Mouse (Mus musculus) lung, postnatal 25 days (tissue): ENCODE results near the gene Dscaml1.
"Not testable (repeated sequence)": the region's sequence is repeated elsewhere in the genome, so short reads cannot be mapped to it uniquely, and the experiment has no call there.

Experiments used
- DNase-seq: peaks from one replicate; pipeline ENCODE4 v3.0.0; 2022; ENCODE audit warnings: low spot score

Gene Dscaml1

DNA sequence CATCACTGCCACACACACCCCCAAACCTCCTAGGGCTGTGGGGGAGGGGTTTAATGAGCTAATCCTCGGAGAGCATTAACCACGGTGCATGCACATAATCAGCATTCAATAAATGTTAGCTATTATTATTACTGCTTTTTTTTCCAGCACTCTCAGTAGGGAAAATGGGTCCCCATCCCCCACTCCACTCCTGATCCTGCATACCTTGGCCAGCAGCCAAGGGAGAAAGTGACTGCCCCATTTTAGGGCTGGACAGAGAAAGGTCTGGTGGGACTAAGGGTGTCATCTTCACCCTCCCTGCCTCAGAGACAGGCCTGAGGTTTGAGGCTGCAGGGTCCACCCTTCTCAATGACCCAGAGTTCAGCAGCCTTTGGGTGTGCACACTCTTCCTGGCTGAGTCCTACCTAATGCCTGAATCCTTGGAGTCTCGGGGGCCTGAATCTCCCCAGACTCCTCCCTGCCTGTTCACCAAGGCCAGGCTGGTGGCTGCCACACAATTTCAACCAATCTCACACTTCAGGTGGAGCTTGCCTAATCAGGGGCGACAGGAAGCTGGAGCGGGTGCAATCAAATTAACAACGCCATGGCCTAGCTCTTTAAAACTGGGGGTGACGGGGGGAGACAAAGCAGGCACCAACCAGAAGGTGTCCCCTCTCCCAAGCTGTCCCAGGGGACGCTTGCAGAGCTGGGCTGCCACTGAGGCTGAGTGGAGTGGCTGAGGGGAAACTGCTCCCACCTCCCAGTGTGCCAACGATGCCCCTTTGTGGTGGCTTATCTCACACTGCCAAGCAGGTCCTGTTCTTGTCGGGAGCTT, 267.2 kb downstream of the Dscaml1 start:
- no peak for DNase-seq

DNA sequence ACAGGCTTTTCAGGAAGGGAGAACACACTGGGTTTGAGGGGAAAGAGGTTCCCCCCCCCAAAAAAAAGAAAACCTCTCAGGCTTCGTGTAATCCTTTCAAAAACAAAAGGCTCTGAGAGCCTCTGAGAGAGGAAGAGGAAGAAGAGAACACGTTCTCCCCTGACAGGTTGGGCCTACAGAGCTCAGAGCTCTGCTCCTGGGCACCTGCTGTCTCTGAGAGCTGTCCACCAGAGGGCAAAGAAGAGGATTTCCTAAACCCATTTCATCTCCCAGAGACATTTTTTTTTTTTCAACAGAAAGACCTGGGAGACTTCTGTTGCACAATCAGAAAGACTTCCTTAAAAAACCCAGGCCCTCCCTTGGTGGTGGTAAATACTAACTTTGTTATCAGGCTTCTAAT, 267.8 kb downstream of the Dscaml1 start:
- no peak for DNase-seq

DNA sequence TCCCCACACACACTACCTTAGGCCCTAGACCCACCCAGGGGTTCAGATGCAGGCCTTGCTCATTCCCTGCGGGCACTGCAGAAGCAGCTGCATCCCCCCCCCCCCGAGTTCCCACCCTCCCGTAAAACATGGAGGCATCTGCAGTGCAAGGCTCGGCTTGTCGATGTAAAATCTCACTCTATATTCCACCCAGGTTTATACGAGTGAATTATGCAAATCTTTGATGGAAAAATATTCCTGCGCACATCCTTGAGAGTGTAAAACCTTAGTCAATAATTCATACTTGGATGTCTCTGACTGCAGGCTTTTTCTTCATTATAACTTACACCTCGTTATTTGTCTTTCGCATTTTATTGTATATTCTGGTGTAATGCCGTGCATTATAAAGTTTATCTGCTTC, 272.7 kb downstream of the Dscaml1 start:
- no peak for DNase-seq

DNA sequence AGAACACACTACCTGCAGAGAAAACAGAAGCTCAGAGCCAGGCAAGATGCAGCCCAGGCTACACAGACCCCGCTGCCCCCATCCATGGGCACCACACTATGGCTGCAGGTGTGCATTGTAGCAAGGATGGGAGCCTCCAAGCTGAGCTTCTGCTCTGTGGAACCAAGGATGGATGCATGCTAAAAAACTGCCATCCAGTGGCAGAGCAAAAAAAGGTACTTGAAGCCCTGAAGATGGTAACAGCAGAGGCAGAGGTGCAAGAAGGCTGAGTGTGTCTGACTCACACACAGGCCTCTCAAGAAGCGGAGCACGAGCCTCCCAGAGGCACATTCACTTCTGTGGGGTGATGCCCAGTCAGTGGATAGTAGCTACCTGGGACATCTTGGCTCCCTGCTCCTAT, 276.8 kb downstream of the Dscaml1 start:
- no peak for DNase-seq

DNA sequence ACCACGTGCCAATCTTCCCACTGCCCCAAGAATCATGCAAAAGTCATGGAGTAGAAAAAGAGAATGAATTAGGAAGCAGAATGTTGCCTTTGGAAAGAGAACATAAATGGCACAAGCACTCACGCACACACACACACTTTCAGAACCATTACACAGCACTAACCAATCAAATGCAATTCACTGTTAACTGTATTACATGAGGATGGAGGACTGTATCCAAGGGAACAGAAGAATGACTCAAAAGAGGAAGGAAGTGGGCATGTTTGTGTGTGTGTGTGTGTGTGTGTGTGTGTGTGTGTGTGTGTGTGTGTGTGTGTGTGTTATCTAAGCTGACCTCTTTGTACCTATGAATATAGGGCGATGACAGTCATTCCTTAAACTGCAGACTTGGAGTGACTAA, 278.0 kb downstream of the Dscaml1 start:
- DNase-seq = no peak

DNA sequence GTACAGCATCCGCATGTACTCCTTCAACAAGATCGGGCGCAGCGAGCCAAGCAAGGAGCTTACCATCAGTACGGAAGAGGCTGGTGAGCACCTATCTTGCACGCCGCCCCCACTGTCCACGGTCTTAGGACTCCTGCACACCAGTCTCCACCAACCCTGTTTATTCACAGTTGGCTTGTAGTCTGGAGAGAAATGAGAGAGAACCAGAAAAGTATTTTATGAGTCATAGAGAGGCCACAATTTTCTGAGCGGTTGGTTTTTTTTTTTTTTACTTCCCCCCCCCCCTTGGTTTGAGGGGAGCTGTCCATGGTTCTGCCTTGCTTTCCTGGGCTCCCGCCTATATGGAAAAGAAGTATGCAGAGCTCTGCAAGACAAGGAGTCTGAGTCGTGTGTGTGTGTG, 283.9 kb downstream of the Dscaml1 start:
- no peak for DNase-seq

DNA sequence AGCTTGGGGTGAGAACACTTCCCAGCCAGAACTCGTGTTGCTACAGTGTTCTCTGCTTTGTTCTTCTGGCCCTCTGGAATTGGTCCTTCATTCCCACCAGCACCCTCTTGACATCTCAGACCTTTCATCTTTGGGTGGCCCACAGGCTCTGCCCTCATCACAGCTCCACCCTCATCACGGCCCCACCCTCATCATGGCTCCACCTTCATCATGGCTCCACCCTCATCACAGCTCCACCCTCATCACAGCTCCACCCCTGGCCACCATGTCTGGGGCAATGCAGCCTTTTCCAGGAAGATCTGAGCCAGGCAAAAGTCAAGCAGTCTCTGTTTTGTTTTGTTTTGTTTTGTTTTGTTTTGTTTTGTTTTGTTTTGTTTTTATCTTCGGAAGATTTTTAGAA, 289.0 kb downstream of the Dscaml1 start:
- DNase-seq = no peak

DNA sequence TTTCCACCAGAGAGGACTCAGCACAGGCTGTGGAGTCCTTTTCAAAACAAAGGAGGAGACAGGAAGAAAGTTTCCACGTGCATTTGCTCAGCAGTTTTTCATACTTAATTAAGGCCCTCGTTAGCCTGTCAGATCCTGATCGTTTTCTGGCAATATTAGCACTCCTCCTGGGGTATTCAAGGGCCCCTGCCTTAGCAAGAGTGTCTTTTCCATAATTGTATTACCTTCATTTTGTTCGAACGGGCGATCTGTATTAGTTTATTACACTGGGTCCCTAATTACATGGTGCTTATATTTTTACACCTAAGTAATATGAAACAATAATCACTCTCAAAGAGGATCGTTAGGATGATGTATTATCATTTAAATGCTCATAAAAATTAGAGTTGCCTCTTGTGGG, 293.6 kb downstream of the Dscaml1 start:
- DNase-seq = no peak

DNA sequence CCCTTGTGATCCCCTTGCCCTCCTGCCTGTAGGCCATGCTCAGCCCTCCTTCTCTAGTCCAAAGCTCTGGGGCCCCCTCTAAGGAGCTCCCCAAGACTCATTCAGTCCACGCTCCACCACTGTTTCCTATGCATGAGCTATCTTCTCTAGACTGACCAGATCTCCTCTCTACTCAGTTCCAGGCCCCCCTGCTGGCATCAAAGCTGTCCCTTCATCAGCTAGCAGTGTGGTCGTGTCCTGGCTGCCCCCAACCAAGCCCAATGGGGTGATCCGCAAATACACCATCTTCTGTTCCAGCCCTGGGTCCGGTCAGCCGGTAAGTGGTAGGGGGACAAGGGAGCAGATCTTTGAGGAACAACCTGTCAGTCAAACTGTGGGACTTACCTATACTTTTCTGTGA, 305.4 kb downstream of the Dscaml1 start:
- no peak for DNase-seq

DNA sequence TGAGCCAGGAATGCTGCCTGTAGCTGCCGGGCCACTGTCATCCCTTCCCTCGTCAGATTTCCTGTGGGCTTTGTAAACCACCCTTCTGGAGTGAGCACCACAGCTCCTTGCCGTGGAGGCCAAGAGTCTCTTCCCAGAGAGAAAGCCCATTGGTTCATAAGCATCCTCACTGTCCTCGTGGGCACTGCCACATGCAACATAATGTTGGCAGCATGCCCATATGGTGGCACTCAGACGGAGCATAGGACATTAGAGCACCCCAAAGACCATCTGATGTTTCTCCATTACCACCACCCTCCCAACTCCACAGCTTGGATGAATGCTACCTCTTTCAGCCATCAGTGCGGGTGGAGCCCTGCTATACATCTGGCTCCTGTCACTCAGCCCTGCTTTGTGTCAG, 306.8 kb downstream of the Dscaml1 start:
- DNase-seq = no peak

DNA sequence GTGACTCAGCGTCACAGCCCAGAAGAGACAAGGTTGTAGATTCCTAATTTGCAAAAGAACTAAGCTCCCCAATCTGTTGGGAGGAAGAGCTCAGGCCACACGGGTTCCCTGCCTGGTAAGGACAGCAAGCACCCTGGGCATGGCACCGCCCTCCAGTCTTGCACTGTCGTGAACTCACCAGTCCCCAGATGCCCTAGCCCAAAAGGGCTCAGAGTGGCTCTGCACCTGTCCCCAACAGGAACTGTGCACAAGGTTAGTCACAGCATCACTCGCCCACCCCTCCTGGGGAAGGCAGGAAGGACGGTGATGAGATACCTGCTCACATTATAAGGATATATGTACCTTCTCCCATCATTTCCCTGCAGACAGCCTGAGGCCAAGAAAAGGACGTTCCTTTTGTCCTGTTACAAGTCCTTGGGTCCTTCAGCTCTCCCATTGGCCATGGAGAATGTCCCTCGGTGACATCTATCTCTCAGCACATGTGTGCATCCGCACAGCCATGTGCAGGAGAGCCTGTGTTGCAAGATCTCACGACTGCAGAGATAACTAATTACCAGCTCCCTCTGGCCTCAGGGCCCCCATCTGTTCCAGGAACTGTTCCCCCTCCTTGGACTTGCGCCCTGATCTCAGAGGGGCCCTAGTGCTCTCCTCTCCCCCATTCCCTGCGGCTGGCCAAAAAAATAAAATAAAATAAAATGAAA, 312.7 kb downstream of the Dscaml1 start:
- no peak for DNase-seq

DNA sequence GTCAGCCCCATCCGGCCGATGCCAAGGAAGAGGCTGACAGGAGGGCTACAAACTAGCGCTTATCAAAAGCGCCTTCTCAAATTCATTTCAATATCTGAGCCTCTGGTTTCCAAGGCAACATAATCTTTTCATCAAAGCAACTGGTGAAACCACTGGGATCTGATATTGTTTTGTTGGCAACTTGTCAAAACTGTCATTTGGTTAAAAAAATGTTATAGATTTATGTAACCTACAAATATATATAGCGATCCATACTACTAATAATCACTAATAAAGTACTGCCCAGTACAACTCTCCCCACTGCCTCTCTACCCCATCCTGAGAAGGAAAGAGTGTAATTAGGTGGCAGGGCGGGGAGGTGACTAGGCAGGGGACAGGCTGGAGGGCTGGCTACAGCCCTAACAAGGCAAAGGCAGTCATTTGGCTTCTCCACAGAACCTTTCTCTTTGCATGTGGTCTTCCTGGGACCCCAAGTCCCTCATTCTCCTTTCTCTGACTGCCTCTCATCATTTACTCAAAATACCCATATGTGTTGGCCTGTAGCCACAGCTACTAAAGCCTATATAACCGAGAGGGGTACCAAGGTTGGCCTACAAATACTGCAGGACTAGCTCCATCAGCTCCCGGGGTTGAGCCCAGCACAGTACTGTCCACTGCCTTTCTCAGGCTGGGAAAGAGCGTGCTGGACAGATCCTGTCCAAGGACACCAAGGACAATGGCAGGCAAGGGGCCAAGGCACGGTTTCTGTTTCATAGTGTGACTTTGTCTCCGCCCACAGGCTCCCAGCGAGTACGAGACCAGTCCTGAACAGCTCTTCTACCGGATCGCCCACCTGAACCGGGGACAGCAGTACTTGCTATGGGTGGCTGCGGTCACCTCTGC, 313.5 kb downstream of the Dscaml1 start:
- DNase-seq = peak; percentile 8

DNA sequence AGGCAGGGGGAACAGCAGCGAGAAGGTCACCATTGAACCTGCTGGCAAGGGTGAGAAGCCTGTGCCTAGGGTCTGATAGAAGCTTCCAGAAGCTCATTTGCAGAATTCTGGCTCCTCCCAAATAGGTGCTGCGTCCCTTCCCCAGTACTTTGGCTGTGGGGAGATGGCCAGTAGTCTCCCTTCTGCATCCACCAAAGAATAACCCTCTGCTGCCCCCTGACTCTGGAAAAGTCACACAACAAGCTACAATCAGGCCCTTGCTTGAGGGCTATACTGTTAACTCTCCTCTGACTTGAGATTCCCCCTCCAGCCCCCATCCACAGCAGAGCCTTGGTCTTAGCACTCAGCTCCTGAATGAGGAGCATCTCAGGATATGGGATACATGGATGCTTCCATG, 314.2 kb downstream of the Dscaml1 start:
- DNase-seq = no peak

DNA sequence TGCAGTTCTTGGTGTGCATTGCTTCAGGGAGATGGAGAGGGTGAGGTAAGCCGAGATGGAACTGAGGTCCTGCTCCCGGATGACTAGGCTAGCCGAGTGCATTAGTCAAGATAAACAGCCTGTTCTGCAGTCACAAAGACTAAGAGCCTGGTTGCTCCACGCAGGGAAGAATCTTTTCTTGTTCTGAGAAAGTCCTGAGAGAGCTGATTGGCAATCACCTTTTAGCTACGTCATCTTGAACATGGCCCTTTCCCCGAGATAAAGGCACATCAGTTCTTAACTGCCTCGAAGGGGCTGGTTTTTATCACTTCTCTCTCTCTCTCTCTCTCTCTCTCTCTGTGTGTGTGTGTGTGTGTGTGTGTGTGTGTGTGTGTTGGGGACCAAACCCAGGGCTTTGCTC, 319.0 kb downstream of the Dscaml1 start:
- DNase-seq = no peak

DNA sequence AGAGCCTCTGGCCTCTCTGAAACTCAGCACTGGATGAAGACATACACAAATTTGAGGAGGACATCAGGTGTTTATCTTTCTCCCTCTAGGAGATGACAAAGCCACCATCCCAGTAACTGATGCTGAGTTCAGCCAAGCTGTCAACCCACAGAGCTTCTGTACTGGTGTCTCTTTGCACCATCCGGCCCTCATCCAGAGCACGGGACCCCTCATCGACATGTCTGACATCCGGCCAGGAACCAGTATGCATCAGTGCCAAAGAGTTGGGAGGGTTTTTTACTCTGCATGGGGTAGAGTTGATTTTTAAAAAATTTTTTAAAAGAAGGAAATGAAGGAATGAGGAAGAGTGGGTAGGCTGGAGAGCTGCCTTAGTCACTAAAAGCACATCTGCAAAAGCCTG, 323.5 kb downstream of the Dscaml1 start:
- DNase-seq = no peak

DNA sequence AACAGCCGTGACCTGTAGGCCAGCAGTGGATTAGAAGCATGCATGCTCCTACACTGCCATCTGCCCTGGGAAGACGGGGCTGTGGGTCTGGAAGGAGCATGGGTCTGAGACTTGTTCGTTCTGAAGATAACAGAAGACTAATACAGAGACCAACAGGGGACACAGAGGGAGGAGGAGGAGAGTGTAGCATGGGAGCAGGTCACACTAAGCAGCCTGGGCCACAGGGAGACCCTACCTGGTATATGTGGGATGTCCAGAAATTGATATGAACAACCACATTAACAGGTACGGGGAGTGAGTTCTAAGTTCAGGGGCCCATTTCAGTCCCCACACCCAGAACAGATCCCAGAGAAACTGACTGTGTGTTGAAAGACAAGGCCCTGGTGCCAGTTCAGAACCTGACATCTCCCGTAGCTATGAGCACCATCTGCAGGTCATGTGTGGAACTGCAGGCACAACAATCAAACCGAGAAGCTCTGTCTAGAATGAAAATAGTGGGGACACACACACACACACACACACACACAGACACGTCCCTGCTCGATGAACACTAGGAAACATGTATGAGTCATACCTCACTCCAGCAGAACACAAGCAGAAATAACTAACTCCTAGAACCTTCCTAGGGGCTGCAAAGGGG, 328.1 kb downstream of the Dscaml1 start:
- peak; percentile 37 for DNase-seq

DNA sequence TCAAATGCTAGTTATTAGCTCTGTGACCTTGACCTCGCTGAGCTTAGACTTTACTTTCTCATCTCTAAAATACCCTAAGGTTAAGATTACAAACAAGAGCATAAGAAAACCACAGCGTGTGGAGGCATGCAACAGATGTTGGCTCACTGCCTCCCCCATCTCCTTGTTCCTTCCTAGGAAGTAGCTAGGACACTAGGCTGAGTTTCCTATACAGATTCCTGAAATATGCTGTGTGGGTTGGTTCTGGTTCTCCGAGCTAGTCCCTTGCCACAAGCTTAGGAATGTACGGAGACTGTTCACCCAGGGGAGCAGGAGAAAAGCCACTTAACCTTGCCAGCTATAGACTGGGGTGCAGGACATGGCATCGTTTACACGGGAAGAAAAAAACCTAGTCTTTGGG, 339.8 kb downstream of the Dscaml1 start:
- no peak for DNase-seq

DNA sequence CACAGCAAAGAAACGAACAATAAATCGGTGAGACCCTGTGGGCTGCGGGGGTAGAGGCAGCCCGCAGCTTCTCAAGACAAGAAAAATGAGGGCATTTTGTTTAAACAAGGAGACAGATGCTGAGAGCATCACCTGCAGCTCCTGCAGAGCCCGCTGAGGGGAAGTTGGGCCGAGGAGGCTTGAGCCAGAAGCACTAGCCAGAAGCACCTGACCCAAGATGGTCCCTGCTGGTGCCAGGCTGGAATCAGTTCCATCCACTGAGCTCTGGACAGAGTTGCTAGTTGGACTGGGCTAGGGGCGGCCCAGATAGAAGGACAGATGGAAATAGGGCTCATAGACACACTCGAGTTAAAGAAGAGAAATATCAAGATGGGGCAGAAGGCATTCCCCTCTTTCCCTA, 340.7 kb downstream of the Dscaml1 start:
- DNase-seq = no peak

DNA sequence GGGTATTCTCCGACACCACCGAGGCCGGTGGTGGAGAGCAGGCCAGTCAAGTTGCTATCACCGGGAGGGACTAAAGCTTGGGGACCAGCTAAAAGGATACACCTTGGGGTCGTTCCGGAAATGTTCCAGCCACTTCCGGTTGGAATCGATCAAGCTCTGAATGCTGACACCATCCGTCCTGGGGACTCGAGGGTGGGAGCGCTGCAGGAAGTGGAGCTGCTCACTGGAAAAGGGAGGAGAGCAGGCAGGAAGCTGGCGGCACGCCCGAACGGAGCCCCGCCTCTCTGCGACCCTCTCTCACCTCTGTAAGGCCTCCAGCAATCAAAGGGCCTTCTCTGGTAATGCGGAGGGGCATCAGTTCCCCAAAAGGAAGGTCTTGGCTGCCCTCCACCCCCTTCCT, 342.0 kb downstream of the Dscaml1 start:
- no peak for DNase-seq

DNA sequence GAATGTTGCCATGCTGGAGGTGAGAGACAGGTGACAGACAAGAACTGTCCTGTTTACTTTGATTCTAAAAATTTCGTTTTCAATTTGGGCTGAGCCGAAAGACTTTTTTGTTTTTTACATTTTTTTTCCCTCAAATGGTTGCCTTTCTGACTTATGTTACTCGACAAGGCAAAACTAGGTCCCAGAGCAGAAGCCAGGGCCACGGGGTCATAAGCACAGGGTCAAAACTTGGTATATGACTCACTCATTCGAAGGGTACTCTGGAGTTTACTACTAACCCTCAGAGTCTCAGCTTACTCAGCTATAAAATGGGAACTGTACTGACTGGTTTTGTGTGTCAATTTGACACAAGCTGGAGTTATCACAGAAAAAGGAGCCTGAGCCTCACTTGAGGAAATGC, 343.2 kb downstream of the Dscaml1 start:
- DNase-seq = no peak

DNA sequence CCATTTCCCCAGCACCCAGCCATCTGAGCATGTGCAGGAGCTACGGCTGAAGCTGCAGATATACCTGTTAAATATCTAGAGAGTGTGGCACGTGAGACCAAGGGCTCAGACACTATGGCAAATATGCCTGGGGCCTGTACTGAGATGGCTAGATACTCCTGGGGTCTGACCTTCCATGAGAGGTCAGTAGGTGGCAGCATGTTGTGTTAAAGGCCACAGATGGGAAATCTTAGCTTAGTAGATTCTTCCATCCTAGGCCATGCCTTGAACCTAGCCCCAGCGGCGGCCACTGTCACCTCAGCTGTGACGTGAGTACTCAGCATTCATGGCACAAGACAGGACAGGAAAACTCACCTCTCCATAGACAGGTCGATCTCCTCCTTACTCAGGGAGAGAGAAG, 347.7 kb downstream of the Dscaml1 start:
- DNase-seq = no peak

DNA sequence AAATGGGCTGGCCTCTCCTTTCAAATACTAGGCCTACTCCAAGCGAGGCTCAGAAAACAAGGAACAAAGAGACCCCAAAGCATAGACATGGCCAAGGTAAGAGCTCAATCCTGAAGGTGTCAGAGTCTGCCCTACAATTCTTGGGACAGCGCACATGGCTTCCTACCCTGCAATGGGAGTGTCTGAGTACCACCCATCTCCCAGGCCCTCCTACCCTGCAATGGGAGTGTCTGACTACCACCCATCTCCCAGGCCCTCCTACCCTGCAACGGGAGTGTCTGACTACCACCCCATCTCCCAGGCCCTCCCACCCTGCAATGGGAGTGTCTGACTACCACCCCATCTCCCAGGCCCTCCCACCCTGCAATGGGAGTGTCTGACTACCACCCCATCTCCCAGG, 349.7 kb downstream of the Dscaml1 start:
- not testable (repeated sequence) for DNase-seq
